Mouse (Mus musculus): Measurements from ENCODE around the gene Hes1. TPM values are rescaled to one million over a fixed set of nuclear protein-coding genes. Genes with fewer than 3 reads are reported as not detected.

Gene Hes1
- polyA plus RNA-seq, 1 experiment, result 41.0 TPM

GRCm38 (mm10) chr16:30045615-30046014, 18.6 kb upstream of the Hes1 start:
- Histone ChIP-seq H3K27ac (ENCODE audit: insufficient read depth, low read length) (0 out of 2 replicates have a peak overlapping the region, but pooled peaks have one; percentile 26), H3K27me3 (ENCODE audit: control insufficient read depth, insufficient read depth, low read length, poor library complexity, severe bottlenecking) (no peaks in the 10 kb centered on the region), H3K36me3 (ENCODE audit: control insufficient read depth, insufficient read depth, low read length, poor library complexity, severe bottlenecking) (no peaks in the 10 kb centered on the region), H3K9me3 (replicated peaks; ENCODE audit: control insufficient read depth, insufficient read depth, low read length, poor library complexity, severe bottlenecking) (no peaks in the 10 kb centered on the region), H3K4me1 (ENCODE audit: control insufficient read depth, insufficient read depth, low read length) (peaks cover 7% of the 10 kb centered on the region), H3K4me3 (ENCODE audit: low read depth, low read length) (no peak overlapping the region), H3K9ac (ENCODE audit: low read depth, poor library complexity, severe bottlenecking) (0 out of 2 replicates have a peak overlapping the region, but pooled peaks have one; percentile 7)
- TF ChIP-seq POLR2A (IDR thresholded peaks at IDR 0.05; ENCODE audit: insufficient read depth, low read length), result no peak
- TF ChIP-seq EP300 (IDR thresholded peaks at IDR 0.05; ENCODE audit: insufficient read depth, low read depth, low read length), result peak; percentile 82

GRCm38 (mm10) chr16:30047010-30047409, 17.2 kb upstream of the Hes1 start:
- H3K27me3 ChIP-seq (ENCODE audit: control insufficient read depth, insufficient read depth, low read length, poor library complexity, severe bottlenecking), result no peaks in the 10 kb centered on the region
- H3K9ac ChIP-seq (ENCODE audit: low read depth, poor library complexity, severe bottlenecking), result 0 out of 2 replicates have a peak overlapping the region, but pooled peaks have one; percentile 20
- H3K27ac ChIP-seq (ENCODE audit: insufficient read depth, low read length), result peak overlapping the region; percentile 31
- no peak overlapping the region for H3K4me3 ChIP-seq (ENCODE audit: low read depth, low read length)
- peaks cover 7% of the 10 kb centered on the region for H3K4me1 ChIP-seq (ENCODE audit: control insufficient read depth, insufficient read depth, low read length)
- H3K9me3 ChIP-seq (replicated peaks; ENCODE audit: control insufficient read depth, insufficient read depth, low read length, poor library complexity, severe bottlenecking), result no peaks in the 10 kb centered on the region
- TF ChIP-seq POLR2A (IDR thresholded peaks at IDR 0.05; ENCODE audit: insufficient read depth, low read length) (no peak), EP300 (IDR thresholded peaks at IDR 0.05; ENCODE audit: insufficient read depth, low read depth, low read length) (no peak), CTCF (IDR thresholded peaks at IDR 0.05; ENCODE audit: low read depth, low read length) (no peak)
- H3K36me3 ChIP-seq (ENCODE audit: control insufficient read depth, insufficient read depth, low read length, poor library complexity, severe bottlenecking), result no peaks in the 10 kb centered on the region

GRCm38 (mm10) chr16:30047421-30047831, 16.8 kb upstream of the Hes1 start:
- Histone ChIP-seq H3K27ac (ENCODE audit: insufficient read depth, low read length) (peak overlapping the region; percentile 31), H3K9me3 (replicated peaks; ENCODE audit: control insufficient read depth, insufficient read depth, low read length, poor library complexity, severe bottlenecking) (no peaks in the 10 kb centered on the region), H3K4me1 (ENCODE audit: control insufficient read depth, insufficient read depth, low read length) (peaks cover 9% of the 10 kb centered on the region), H3K4me3 (ENCODE audit: low read depth, low read length) (no peak overlapping the region), H3K27me3 (ENCODE audit: control insufficient read depth, insufficient read depth, low read length, poor library complexity, severe bottlenecking) (no peaks in the 10 kb centered on the region), H3K9ac (ENCODE audit: low read depth, poor library complexity, severe bottlenecking) (no peak overlapping the region), H3K36me3 (ENCODE audit: control insufficient read depth, insufficient read depth, low read length, poor library complexity, severe bottlenecking) (no peaks in the 10 kb centered on the region)
- no peak for TF ChIP-seq CTCF (IDR thresholded peaks at IDR 0.05; ENCODE audit: low read depth, low read length)
- no peak for TF ChIP-seq POLR2A (IDR thresholded peaks at IDR 0.05; ENCODE audit: insufficient read depth, low read length)
- TF ChIP-seq EP300 (IDR thresholded peaks at IDR 0.05; ENCODE audit: insufficient read depth, low read depth, low read length), result 0 out of 2 replicates have a peak, but pooled peaks have one; percentile 21

GRCm38 (mm10) chr16:30050767-30051490, 13.3 kb upstream of the Hes1 start:
- TF ChIP-seq POLR2A (IDR thresholded peaks at IDR 0.05; ENCODE audit: insufficient read depth, low read length) (no peak), EP300 (IDR thresholded peaks at IDR 0.05; ENCODE audit: insufficient read depth, low read depth, low read length) (no peak), CTCF (IDR thresholded peaks at IDR 0.05; ENCODE audit: low read depth, low read length) (no peak)
- Histone ChIP-seq H3K36me3 (ENCODE audit: control insufficient read depth, insufficient read depth, low read length, poor library complexity, severe bottlenecking) (no peaks in the 10 kb centered on the region), H3K27me3 (ENCODE audit: control insufficient read depth, insufficient read depth, low read length, poor library complexity, severe bottlenecking) (no peaks in the 10 kb centered on the region), H3K4me3 (ENCODE audit: low read depth, low read length) (no peak overlapping the region), H3K27ac (ENCODE audit: insufficient read depth, low read length) (no peak overlapping the region), H3K4me1 (ENCODE audit: control insufficient read depth, insufficient read depth, low read length) (peaks cover 3% of the 10 kb centered on the region), H3K9ac (ENCODE audit: low read depth, poor library complexity, severe bottlenecking) (no peak overlapping the region), H3K9me3 (replicated peaks; ENCODE audit: control insufficient read depth, insufficient read depth, low read length, poor library complexity, severe bottlenecking) (no peaks in the 10 kb centered on the region)

GRCm38 (mm10) chr16:30052271-30052670, 11.9 kb upstream of the Hes1 start:
- Histone ChIP-seq H3K9ac (ENCODE audit: low read depth, poor library complexity, severe bottlenecking) (no peak overlapping the region), H3K9me3 (replicated peaks; ENCODE audit: control insufficient read depth, insufficient read depth, low read length, poor library complexity, severe bottlenecking) (no peaks in the 10 kb centered on the region), H3K27ac (ENCODE audit: insufficient read depth, low read length) (no peak overlapping the region), H3K4me3 (ENCODE audit: low read depth, low read length) (no peak overlapping the region), H3K4me1 (ENCODE audit: control insufficient read depth, insufficient read depth, low read length) (peaks cover 2% of the 10 kb centered on the region), H3K27me3 (ENCODE audit: control insufficient read depth, insufficient read depth, low read length, poor library complexity, severe bottlenecking) (no peaks in the 10 kb centered on the region), H3K36me3 (ENCODE audit: control insufficient read depth, insufficient read depth, low read length, poor library complexity, severe bottlenecking) (no peaks in the 10 kb centered on the region)
- TF ChIP-seq EP300 (IDR thresholded peaks at IDR 0.05; ENCODE audit: insufficient read depth, low read depth, low read length) (no peak), POLR2A (IDR thresholded peaks at IDR 0.05; ENCODE audit: insufficient read depth, low read length) (no peak), CTCF (IDR thresholded peaks at IDR 0.05; ENCODE audit: low read depth, low read length) (no peak)

- Histone ChIP-seq H3K27ac (ENCODE audit: insufficient read depth, low read length) (no peak overlapping the region), H3K27me3 (ENCODE audit: control insufficient read depth, insufficient read depth, low read length, poor library complexity, severe bottlenecking) (no peaks in the 10 kb centered on the region), H3K4me3 (ENCODE audit: low read depth, low read length) (no peak overlapping the region), H3K9ac (ENCODE audit: low read depth, poor library complexity, severe bottlenecking) (no peak overlapping the region), H3K9me3 (replicated peaks; ENCODE audit: control insufficient read depth, insufficient read depth, low read length, poor library complexity, severe bottlenecking) (no peaks in the 10 kb centered on the region), H3K4me1 (ENCODE audit: control insufficient read depth, insufficient read depth, low read length) (peaks cover 2% of the 10 kb centered on the region), H3K36me3 (ENCODE audit: control insufficient read depth, insufficient read depth, low read length, poor library complexity, severe bottlenecking) (no peaks in the 10 kb centered on the region)
- TF ChIP-seq CTCF (IDR thresholded peaks at IDR 0.05; ENCODE audit: low read depth, low read length) (no peak), EP300 (IDR thresholded peaks at IDR 0.05; ENCODE audit: insufficient read depth, low read depth, low read length) (no peak), POLR2A (IDR thresholded peaks at IDR 0.05; ENCODE audit: insufficient read depth, low read length) (no peak)
Measured at GRCm38 (mm10) chr16:30052839-30053511, 11.2 kb upstream of the Hes1 start.

Data from ES-Bruce4 (cell line).